Mouse (Mus musculus) layer of hippocampus, adult 8-10 months (tissue): Measurements from ENCODE around the gene Abcc9. TPM values are rescaled to one million over a fixed set of nuclear protein-coding genes. Genes with fewer than 3 reads are reported as not detected.
"Not testable (repeated sequence)": the region's sequence is repeated elsewhere in the genome, so short reads cannot be mapped to it uniquely, and the experiment has no call there.

Experiments
- DNase-seq, 2 experiments: peaks; one replicate each; pipeline ENCODE4 v3.0.0; 2022; ENCODE audit warnings: low spot score in 2 of 2
- total RNA-seq, 4 experiments: library from RNA; stranded (reverse); gene quantifications; 2 replicates each; pipeline ENCODE4 v1.2.4; 2022

The Abcc9 gene
- total RNA-seq, 4 experiments from 2014 or later: 3.2 to 4.2 (median 4.0) TPM

GRCm38 (mm10) chr6:142706688-142707087 lies 4.6 kb upstream of the Abcc9 start:
- no peak for DNase-seq

GRCm38 (mm10) chr6:142703441-142703930 lies 1.4 kb upstream of the Abcc9 start:
- DNase-seq: no peak

- no peak for DNase-seq
These were observed 954 bp downstream of the Abcc9 start for GRCm38 (mm10) chr6:142701161-142701560.

- DNase-seq: no peak
These were observed 1.4 kb downstream of the Abcc9 start for GRCm38 (mm10) chr6:142700753-142701152.

- DNase-seq: no peak
These were observed 10.0 kb downstream of the Abcc9 start for GRCm38 (mm10) chr6:142692085-142692484.

- DNase-seq: no peak
These were observed 12.4 kb downstream of the Abcc9 start for GRCm38 (mm10) chr6:142689673-142690072.

- no peak for DNase-seq
These were observed 19.0 kb downstream of the Abcc9 start for GRCm38 (mm10) chr6:142682985-142683691.

GRCm38 (mm10) chr6:142670021-142670420 lies 32.1 kb downstream of the Abcc9 start:
- no peak for DNase-seq

GRCm38 (mm10) chr6:142669343-142669742 lies 32.8 kb downstream of the Abcc9 start:
- no peak for DNase-seq

GRCm38 (mm10) chr6:142668831-142669230 lies 33.3 kb downstream of the Abcc9 start:
- DNase-seq: no peak

- no peak for DNase-seq
These were observed 33.7 kb downstream of the Abcc9 start for GRCm38 (mm10) chr6:142668419-142668766.

GRCm38 (mm10) chr6:142667701-142668418 lies 34.3 kb downstream of the Abcc9 start:
- DNase-seq: no peak

- DNase-seq: not testable (repeated sequence)
These were observed 40.1 kb downstream of the Abcc9 start for GRCm38 (mm10) chr6:142662056-142662455.

GRCm38 (mm10) chr6:142659038-142659437 lies 43.1 kb downstream of the Abcc9 start:
- DNase-seq: no peak

- DNase-seq: no peak
These were observed 47.6 kb downstream of the Abcc9 start for GRCm38 (mm10) chr6:142654561-142654960.

GRCm38 (mm10) chr6:142652175-142652574 lies 49.9 kb downstream of the Abcc9 start:
- DNase-seq: no peak

GRCm38 (mm10) chr6:142649331-142649730 lies 52.8 kb downstream of the Abcc9 start:
- no peak for DNase-seq

GRCm38 (mm10) chr6:142645474-142645873 lies 56.6 kb downstream of the Abcc9 start:
- no peak for DNase-seq

- DNase-seq: no peak
These were observed 62.8 kb downstream of the Abcc9 start for GRCm38 (mm10) chr6:142639301-142639700.

GRCm38 (mm10) chr6:142635654-142636053 lies 66.5 kb downstream of the Abcc9 start:
- DNase-seq: no peak

GRCm38 (mm10) chr6:142635185-142635583 lies 66.9 kb downstream of the Abcc9 start:
- no peak for DNase-seq

GRCm38 (mm10) chr6:142634530-142635184 lies 67.5 kb downstream of the Abcc9 start:
- no peak for DNase-seq
